Mouse (Mus musculus): Measurements from ENCODE around the gene Rps27l. TPM values are rescaled to one million over a fixed set of nuclear protein-coding genes. Genes with fewer than 3 reads are reported as not detected.

The Rps27l gene
- total RNA-seq (2023), result 37.7 to 55.3 TPM (median 50.2 TPM) in 4 replicates

DNA sequence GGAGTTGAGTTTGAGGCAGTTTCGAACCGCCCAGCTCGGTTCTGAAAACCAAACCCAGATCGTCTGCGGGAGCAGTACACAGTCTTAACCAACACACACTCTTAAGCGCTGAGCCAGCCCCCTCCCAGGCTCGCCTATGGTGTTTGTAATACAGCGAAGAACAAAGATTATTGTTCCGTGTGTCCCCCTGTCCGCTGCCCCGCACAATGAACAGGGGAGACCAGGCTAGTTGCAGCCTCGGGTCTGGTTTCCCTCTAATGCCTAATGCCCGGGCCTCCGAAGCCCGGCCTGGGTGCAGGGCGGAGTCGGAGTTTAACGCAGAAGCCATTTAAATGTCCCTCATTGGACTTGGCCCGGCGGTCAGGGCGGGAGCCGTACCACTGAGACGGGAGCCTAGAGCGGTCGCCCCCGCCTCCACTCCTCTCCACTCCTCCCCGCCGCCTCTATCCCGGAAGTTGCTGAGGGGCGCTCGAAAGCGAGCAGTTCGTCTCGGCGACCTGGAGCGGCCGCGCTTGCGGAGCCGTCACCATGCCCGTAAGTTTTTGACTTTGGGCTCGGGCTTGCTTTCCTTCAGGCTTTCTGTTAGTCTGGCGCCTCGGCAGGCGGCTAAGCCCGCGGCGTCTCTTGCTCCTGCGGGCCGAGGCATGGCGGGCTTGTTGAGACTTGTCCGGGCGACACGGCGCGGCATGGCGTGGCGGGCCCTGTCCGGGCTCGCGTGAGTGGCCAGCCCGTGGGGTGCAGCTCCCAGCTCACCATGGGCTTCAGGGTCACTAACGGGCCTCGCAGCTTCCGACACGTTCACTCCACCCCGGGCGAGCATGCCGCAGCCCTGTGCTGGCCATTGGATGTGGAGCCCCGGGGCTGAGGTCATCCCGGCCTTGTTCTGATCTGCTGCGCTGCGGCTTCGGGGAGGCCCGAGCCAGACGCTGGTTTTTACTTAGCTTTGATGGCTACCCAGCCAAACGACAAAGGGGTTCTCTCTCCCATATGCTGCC is at the start of gene Rps27l:
Gene Rps27l (plus strand): TSS at position 440 of the 995 bp plus-strand sequence.

GRCm38 (mm10) chr9:66919382-66919971 is 26.4 kb upstream of the Rps27l start, which contains the start of gene Rab8b:
TSS of gene Rab8b (minus strand) at chr9:66919687.

GRCm38 (mm10) chr9:66975239-66975645 is 29.4 kb downstream of the Rps27l start, which contains the start of gene Lactb:
TSS of gene Lactb (minus strand) at chr9:66975484.

Other genes with a start within 250 kb of the Rps27l start
- gene Car12, start 232.4 kb upstream of the Rps27l start, total RNA-seq (2023), result 0.17 to 0.19 TPM in 2 of 4 replicates, not detected in the others
- gene Aph1b, start 150.6 kb upstream of the Rps27l start, total RNA-seq (2023), result 1.1 to 3.0 TPM (median 2.0 TPM) in 4 replicates
- gene Gm10647, start 149.0 kb upstream of the Rps27l start, total RNA-seq (2023), result not detected in 4 replicates
- 0.63 to 1.1 TPM (median 0.88 TPM) in 4 replicates for gene Aph1c, start 111.4 kb upstream of the Rps27l start, total RNA-seq (2023)
- gene Rab8b, start 26.4 kb upstream of the Rps27l start, total RNA-seq (2023), result 33.2 to 36.0 TPM (median 34.1 TPM) in 4 replicates
- 26.0 to 32.9 TPM (median 29.5 TPM) in 4 replicates for gene Lactb, start 29.4 kb downstream of the Rps27l start, total RNA-seq (2023)
- 43.1 to 47.5 TPM (median 43.3 TPM) in 4 replicates for gene Tpm1, start 103.3 kb downstream of the Rps27l start, total RNA-seq (2023)